Mouse (Mus musculus): ENCODE results near the gene Cyb561d1.

Cyb561d1 gene

GRCm38 (mm10) chr3:108167499-108167898 is 33.5 kb downstream of the Cyb561d1 start:
- no peak for DNase-seq (ENCODE audit: low read depth, low spot score)

DNA sequence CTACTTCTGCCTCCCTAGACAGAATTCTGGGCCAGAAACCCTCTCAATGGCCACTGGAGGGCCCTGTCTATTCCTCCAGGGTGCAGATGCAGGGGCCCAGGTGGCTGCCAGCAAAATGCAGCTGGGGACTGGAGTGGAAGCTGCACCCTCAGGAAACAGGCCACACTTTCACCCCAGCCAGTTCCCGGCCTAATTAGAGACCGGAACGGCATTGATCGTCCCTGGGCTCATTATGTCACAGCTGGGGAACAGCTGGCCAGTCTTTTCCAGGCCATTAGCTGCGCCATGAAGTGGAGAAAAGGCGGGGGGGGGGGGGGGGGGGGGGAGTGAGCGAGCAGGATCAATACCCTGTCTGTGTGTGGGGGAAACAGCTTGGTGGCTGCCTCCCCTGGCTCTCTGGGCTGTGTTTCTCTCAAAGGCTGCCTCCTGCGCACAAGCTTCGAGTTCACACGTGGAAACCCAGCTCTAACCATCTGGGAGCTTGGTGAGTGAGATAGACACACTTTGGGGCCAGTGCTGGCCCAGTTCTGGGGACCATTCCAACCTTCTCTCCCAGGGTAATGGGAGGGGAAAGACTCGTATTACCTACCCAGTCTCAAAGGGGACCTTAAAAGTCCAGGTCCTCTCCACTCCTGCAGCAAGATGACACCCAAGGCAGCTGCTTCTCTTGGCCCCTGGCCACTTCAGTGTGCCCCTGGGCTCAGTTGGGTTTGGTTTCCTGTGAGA is 34.4 kb downstream of the Cyb561d1 start:
- DNase-seq (ENCODE audit: low read depth, low spot score): no peak

GRCm38 (mm10) chr3:108165532-108166315 is 35.3 kb downstream of the Cyb561d1 start:
- no peak for DNase-seq (ENCODE audit: low read depth, low spot score)

GRCm38 (mm10) chr3:108164807-108165206 is 36.2 kb downstream of the Cyb561d1 start:
- DNase-seq (ENCODE audit: low read depth, low spot score): no peak

DNA sequence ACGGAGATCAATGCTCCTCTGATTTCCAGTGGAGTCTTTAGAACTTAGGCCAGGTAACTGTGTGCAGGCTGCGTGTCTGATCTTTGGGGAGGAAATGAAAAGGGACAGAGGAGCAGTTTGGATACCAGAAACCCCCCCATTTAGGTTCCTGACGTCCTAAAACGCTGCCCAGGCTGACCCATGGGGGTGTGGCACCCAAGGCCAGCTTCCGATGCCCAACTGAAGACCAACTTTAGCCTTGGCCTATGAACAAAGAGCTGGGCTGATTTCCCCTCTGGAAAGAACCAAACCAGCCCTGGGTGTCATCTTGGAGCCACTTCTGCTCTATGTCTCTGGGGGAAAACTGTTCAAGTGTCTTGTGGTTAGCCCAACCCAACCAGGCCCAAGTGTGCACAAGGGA is 36.9 kb downstream of the Cyb561d1 start:
- DNase-seq (ENCODE audit: low read depth, low spot score): no peak

DNA sequence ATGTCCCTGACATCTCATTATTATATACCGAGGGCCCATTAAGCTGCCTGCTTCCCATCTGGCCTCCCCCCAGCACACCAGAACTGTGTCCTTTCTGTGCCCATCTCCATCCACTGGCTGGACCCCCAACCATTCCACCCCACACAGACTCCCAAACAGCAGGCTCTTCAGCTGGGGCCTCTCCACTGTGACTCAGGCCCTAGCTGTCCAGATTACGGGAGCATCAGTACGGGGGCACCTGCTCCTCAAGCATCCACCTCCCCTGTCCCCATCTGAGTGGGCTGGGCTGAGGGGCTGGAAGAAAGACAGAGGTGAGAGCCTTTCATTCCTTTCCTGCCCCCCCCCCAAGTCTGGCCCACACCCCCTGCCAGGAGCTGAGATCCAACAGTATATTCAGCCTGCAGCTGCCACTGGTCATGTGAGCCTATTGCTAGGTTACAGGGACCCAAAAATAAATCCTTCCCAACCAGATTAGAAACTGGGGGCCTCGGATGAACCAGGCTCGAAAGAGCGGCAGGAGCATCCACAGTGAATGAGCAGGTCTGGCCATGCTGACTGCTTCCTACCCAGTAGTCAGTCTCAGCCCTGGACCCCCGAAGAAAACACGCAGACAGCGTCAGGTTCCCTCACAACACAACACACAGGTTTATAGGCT is 42.5 kb downstream of the Cyb561d1 start:
- DNase-seq (ENCODE audit: low read depth, low spot score): peak; percentile 51

DNA sequence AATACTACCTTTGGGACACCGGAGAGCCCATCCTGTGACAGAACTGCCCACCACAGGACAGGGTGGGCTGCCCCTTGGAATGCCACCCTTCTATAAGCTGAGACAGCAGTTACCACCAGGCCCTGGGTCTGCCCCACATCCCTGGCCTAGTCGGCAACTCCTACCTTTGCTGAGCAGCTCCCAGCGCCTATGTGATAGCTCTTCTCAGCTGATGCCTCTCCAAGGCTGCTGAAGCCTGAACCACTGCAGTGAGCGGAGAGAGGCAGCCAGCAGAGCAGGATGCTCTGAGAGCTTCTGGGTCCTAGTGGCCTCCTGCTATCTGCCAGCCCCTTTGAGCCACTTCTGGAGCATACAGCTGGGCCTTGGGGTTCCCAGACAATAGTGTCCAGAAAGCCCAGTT is 46.4 kb downstream of the Cyb561d1 start, which contains the start of gene Gpr61:
Gene Gpr61 (minus strand): TSS at position 227 of the 400 bp plus-strand sequence.
- DNase-seq (ENCODE audit: low read depth, low spot score): peak; percentile 23

DNA sequence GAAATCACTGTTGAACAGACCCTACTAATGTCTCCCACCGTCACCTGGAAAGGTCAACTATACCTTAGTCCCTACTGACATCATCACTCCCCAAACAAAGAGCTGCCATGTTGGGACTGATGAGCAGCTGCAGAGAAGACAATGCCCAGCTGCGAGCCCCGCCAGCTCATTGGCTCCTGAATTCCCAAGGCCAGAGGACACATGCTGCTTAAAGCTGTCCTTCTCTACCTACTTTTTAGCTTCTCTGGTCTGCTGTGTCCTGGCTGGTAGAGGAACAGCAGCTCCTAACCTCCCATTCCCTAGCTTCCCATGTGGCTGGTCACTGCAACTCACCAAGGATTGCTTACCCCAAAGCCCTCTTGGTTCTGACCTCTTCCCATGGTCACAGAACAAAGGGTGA is 48.7 kb downstream of the Cyb561d1 start:
- DNase-seq (ENCODE audit: low read depth, low spot score): no peak

- peak; percentile 78 for DNase-seq (ENCODE audit: low read depth, low spot score)
Measured at GRCm38 (mm10) chr3:108147386-108148235, 53.4 kb downstream of the Cyb561d1 start.

- no peak for DNase-seq (ENCODE audit: low read depth, low spot score)
Measured at GRCm38 (mm10) chr3:108146671-108147070, 54.3 kb downstream of the Cyb561d1 start.

All from retina, adult 2 months (tissue).